Mouse (Mus musculus): ENCODE data around the gene Zfp597.

The Zfp597 gene

DNA sequence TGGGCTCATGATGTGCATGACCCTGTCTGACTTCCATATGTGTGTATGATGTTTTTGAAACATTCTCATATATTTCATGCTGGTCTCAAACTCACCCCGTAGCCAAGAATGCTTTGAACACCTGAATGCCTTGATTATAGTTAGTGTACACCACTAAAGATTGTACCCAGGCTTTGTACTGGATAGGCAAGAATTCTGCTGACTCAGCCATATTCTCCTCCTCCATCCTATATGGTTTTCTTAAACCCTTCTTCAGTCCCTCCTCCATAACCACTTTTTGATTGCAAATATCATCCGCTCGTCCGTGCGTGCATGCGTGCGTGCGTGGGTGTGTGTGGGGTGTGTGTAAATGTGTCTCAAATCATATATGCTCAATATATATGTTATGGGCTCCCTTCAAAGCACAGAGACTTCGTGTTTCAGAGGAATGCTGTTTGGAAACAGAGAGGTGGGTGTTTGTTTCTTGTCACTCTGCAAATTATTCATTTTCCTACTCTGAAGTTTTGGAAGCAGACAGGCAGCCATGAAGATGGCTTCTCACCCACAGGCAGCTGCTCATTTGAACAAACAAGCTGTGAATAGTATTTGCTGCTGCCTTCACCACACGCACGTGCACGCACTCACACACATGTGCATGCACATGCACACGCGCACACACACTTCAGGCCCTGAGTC is 7.4 kb upstream of the Zfp597 start:
- no peak for TF ChIP-seq GATA4 (IDR thresholded peaks at IDR 0.05; ENCODE audit: insufficient replicate concordance, low read length)

DNA sequence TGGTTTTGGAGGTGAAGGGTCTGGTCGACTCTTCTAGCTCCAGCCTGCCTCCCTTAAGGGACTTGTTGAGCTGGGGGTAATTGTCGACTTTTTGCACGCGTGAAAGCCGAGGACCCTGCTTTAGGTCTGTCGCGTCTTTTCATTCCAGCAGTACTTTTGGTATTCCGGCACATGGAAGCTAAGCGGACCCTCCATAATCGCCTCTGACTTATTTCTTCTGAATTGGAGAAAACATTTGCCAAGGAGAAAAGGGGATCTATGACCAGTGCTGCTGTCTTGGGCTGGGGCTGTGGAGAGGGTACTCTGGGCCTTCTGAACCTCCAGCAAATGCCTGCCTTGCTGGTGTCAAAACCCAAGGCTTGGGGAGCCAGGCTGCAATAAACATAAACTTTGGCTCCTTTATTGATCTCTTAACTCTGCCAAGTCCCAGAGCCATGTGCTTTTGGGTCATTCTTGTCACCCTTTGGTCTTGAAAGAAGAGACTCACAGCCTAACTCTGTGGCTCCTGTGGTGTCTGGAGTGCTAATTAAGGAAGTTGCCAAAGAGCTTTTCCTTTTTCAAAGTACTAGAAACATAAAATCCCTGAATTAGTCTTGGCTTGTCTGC is 807 bp upstream of the Zfp597 start:
- TF ChIP-seq GATA4 (IDR thresholded peaks at IDR 0.05; ENCODE audit: insufficient replicate concordance, low read length): no peak

DNA sequence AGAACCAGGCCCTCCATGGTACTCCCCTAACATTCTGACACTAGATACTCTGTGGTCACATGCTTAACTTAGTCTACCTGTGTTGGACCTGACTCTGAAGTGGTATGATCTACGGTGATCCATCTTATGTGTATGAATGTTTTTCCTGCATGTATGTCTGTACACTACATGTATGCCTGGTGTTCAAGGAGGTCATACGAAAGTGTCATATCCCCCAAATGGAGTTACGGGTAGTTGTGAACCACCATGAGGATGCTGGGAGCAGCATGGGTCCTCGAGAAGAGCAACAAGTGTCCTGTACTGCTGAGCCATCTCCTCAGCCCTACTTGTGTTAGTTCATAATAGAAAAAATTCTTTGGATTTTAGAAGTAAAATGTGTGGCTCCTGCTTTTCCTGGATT is 8.0 kb downstream of the Zfp597 start:
- no peak for TF ChIP-seq GATA4 (IDR thresholded peaks at IDR 0.05; ENCODE audit: insufficient replicate concordance, low read length)

DNA sequence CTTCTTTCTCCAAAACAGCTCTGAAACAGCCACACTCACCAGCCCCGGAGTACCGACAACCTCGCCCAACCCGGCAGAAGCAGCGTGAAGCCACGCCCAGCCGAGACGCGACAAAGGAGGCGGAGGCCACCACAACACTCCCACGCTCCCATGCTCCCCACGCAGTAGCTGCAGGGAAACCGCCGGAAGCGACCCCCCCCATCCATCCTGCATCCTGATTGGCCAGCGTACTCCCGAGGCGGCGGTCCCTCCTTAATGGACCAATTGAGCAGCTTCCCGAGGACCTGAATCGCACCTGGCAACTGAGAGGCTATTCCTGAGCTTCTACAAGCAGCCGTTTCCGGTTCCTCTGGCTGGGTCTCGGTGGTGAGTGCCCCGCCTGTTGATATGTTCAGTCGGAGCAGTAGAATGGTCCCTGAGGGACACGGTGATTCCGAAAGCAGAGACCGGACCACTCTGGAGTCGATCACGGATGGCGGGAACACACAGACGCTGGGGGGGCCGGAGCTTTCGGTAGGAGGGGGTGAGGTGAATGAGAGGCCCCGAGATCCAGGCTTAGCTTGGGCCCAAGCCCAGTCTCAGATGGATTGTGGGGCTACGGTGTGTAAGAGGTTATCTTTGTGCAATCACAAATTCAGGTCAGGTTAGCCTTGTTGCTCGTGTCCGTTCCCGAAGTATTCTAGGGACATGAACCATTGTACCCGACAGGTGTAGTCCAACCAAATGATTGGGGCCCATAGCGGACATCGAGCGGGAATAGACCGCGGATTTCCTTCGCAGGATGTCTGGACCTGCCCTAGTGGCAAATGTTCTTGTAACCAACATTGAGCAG is 11.9 kb downstream of the Zfp597 start, which contains the start of gene Naa60:
TSS of gene Naa60 (plus strand) at position 160 of the 832 bp plus-strand sequence.
- TF ChIP-seq GATA4 (IDR thresholded peaks at IDR 0.05; ENCODE audit: insufficient replicate concordance, low read length): no peak

DNA sequence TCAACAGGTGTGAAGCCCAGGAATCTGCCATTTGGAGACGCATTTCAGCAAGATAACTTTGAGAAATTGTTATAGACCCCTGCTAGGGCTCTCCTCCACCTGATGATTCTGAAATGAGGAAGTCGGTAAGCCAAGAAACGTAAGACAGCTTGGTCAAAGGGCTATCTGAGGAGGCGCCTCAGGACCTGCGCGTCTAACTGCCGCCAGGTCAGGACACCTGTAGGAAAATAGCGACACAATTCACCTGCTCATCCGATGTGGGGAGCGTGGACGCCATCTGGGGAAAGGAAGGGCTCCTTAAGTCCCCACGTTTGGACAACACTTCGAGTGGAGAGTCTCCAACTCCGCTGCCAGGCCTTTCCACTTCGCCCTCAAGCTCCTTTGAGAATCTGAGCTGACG is 12.5 kb downstream of the Zfp597 start:
- TF ChIP-seq GATA4 (IDR thresholded peaks at IDR 0.05; ENCODE audit: insufficient replicate concordance, low read length): no peak

DNA sequence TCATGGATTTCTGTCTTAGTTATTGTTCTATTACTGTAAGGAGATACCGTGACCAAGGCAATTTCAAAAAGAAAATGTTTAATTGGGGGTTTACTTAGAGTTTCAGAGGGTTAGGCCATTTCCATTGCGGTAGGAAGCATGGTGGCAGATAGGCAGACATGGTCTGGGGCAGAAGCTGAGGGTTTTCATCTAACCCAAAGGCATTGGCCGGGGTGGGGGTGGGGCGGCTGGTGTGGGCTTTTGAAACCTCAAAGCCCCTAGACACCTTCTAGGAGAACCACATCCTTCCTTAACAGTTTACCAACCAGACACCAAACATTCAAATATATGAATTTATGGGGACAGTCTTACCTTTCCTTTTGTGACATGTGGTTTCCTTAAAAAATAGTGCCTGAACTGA is 25.1 kb downstream of the Zfp597 start:
- no peak for TF ChIP-seq GATA4 (IDR thresholded peaks at IDR 0.05; ENCODE audit: insufficient replicate concordance, low read length)

DNA sequence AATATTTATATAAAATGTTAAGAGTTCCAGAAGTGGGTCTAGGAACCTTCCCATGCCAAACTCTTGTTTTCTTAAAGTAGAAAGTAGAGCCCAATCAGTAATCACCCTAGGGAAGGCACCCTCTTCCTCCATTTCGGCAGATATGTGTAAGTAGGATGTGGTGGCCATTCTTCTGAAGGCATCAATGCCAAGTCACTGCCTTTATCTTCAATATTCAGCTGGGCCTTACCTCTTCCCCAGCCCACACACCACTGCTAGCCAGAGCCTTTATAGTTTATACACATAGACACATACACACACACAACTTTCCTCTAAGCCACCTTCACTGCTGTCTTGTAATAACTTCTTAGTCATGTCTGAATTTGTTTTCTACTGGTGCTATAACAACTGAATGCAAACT is 28.6 kb downstream of the Zfp597 start:
- TF ChIP-seq GATA4 (IDR thresholded peaks at IDR 0.05; ENCODE audit: insufficient replicate concordance, low read length): no peak

DNA sequence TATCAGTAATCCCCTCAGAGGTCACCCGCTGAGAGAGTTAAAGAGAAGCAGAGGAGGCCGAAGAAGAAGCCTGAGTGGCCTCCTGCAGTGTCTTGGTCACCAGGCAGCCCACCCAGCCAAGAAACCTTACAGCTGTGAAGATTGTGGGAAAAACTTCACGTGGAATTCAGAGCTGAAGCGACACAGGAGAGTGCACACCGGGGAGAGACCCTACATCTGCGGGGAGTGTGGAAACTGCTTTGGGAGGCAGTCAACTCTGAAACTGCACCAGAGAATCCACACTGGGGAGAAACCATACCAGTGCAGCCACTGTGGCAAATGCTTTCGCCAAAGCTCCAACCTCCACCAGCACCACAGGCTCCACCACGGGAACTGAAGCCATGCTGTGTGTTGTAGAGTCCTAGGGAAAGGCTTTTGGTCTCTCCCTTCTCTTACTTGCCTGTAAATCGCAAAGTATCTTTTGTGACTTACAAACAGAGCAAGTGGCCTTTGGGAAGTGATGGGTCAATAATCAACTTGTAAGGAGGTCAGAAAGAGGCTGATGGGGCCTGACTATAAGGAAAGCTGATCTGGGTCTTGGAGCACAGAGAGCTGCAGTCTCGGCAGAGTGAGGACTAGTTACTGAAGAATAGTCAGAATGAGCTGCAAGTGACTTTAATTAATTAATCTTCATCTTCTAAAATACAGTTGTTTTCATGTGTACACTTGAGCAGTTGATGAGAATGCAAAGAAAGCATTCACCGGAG is 29.8 kb downstream of the Zfp597 start:
- TF ChIP-seq GATA4 (IDR thresholded peaks at IDR 0.05; ENCODE audit: insufficient replicate concordance, low read length): no peak

DNA sequence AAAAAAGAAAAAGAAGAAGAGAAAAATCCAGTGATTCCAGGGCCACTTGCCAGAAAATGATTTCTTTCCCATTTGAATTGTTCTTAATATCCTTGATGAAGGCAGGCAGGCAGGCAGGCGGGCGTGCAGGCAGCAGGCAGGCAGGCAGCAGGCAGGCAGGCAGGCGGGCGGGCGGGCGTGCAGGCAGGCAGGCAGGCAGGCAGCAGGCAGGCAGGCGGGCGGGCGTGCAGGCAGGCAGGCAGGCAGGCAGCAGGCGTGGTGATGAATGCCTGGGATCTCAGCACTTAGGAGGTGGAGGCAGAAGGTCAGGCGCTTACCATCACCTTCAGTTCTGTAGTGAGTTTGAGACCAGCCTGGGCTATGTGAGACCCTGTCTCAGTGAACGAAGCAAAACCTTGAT is 31.8 kb downstream of the Zfp597 start:
- TF ChIP-seq GATA4 (IDR thresholded peaks at IDR 0.05; ENCODE audit: insufficient replicate concordance, low read length): no peak

DNA sequence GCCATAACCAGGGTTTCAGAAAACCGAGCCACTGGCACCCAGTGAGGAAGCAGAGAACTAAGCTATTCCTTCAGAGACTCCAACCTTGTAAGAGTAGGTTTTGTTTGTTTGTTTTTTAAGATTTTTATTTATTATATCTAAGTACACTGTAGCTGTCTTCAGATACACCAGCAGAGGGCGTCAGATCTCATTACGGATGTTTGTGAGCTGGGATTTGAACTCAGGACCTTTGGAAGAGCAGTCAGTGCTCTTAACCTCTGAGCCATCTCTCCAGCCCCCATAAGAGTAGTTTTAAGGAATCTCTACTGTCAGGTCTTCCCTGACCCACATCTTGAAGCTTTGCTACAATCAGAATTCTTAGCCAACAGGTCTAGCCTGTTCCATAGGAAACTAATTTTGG is 35.9 kb downstream of the Zfp597 start:
- TF ChIP-seq GATA4 (IDR thresholded peaks at IDR 0.05; ENCODE audit: insufficient replicate concordance, low read length): no peak

DNA sequence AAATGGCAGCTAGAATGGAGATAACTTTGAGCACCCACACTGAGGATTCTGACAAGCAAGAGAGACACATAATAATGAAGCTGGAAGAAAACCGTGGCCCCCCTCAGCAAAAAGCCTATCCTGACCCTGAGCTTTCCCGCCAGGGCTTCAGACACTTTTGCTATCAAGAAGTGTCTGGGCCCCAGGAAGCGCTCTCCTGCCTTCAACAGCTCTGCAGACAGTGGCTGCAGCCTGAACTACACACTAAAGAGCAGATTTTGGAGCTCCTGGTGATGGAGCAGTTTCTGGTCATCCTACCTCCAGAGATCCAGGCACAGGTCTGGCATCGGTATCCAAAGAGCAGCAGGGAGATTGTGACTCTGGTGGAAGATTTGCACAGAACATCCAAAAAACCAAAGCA is 36.5 kb downstream of the Zfp597 start:
- TF ChIP-seq GATA4 (IDR thresholded peaks at IDR 0.05; ENCODE audit: insufficient replicate concordance, low read length): no peak

DNA sequence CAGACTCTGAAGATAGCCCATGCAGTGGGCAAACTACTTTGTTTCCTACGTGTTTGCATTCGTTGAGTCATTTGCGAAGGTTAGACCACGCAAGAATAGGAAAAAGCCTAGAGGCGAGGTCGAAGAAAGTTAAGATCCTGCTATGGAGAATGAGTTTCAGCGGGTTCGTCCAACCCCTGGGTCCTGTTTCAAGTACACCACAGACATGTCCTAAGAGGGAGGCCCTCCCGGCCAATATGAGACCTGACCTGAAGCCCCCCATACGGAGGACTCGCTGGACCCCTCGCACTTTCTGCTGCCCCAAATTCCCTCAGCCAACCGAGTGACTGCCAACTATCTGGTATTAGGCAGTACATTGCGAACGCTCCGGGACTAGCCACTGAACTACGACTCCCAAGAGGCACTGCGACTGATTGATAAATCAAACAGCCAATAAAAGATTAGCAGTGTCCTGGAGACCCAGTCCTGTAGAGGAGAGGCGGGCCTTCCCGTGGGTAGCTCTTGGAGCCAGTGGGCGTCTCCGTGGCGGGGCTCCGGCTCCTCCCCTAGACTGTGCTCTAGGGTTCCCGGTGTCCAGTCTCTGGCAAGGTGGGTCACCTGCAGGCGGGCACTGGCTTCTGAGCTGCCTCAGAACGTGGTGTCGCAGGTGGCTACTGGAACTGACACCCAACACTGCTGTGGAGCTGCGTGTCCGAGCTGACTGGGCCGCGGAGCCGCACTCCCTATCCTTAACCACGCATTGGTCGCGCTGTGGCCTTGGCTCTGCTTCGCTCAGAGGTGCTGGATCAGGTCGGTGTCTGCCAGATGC is 37.4 kb downstream of the Zfp597 start, which contains the start of gene Zfp174:
TSS of gene Zfp174 (plus strand) at position 558 of the 808 bp plus-strand sequence.
- no peak; the same call in 1 of the 2 replicates for TF ChIP-seq GATA4 (IDR thresholded peaks at IDR 0.05; ENCODE audit: insufficient replicate concordance, low read length)

DNA sequence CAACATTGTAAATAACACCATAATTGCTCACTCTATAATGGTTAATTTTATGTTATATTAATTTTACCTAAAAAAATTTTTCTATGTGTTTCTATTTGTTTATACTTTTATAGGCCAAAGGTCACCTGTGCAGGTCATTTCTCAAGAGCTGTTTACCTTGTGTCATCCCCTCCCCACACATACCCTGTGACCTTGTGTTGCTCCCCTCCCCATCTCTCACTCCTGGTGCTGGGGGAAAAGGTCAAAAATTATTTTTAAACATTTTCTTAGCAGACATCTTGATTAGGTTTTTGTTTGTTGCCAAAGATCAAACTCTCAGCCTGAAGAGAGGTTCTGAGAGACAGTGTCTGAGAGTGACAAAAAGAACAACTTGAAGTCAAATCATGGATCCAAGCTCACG is 40.6 kb downstream of the Zfp597 start:
- no peak for TF ChIP-seq GATA4 (IDR thresholded peaks at IDR 0.05; ENCODE audit: insufficient replicate concordance, low read length)

DNA sequence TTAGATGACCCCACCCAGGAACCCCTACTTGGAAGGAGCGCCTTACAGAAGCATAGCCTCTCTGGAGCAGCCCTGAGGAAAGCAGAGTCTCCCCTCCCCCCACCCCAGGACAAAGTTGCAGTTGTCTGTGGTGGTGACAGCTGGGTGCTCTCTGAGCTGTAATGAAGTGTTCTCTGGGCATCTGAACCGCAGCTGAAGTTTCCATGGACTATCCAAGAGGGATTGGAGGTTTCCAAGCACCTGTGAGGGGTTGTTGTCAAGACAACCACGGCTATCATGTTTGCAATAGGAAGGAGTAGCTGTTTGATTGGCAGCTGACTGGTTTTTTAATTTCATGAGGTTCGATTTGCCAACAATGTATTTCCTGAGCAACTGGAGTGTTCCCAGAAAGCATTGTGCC is 41.4 kb downstream of the Zfp597 start:
- TF ChIP-seq GATA4 (IDR thresholded peaks at IDR 0.05; ENCODE audit: insufficient replicate concordance, low read length): no peak

Data from liver, adult (tissue).